Mouse (Mus musculus) lung, embryonic 15.5 days (tissue): Measurements from ENCODE around the gene Gm26657. TPM values are rescaled to one million over a fixed set of nuclear protein-coding genes. Genes with fewer than 3 reads are reported as not detected.

Source experiments
- ATAC-seq: fragments of 200-750 bp; cut with Nextera tagmentation; 2 replicates; pipeline ENCODE4 v1.8.0; 2017; ENCODE audit warnings: moderate number of reproducible peaks, borderline replicate concordance; ENCODE audit not compliant: low FRiP score, low TSS enrichment; ENCODE audit errors: extremely low read depth
- H3K27ac ChIP-seq: fragments of 300-500 bp; sonication (generic); 2 replicates; pipeline ENCODE4 v1.5.1; 2015; ENCODE audit warnings: moderate library complexity, mild to moderate bottlenecking, inconsistent platforms
- H3K27me3 ChIP-seq: fragments of 300-500 bp; sonication (generic); 2 replicates; pipeline ENCODE4 v1.6.1; 2015; ENCODE audit warnings: inconsistent platforms
- H3K36me3 ChIP-seq: fragments of 300-500 bp; sonication (generic); 2 replicates; pipeline ENCODE4 v1.6.1; 2015; ENCODE audit warnings: inconsistent platforms
- H3K4me1 ChIP-seq: fragments of 300-500 bp; sonication (generic); 2 replicates; pipeline ENCODE4 v1.6.1; 2015; ENCODE audit warnings: inconsistent platforms
- H3K4me2 ChIP-seq: fragments of 300-500 bp; sonication (generic); 2 replicates; pipeline ENCODE4 v1.6.1; 2015; ENCODE audit warnings: inconsistent platforms, mild to moderate bottlenecking, moderate library complexity
- H3K4me3 ChIP-seq: fragments of 300-500 bp; sonication (generic); 2 replicates; pipeline ENCODE4 v1.5.1; 2015; ENCODE audit warnings: mild to moderate bottlenecking, inconsistent platforms
- H3K9ac ChIP-seq: fragments of 300-500 bp; sonication (generic); 2 replicates; pipeline ENCODE4 v1.6.1; 2015; ENCODE audit warnings: inconsistent platforms
- H3K9me3 ChIP-seq: fragments of 300-500 bp; sonication (generic); 2 replicates; pipeline ENCODE4 v1.6.1; 2016; ENCODE audit warnings: inconsistent platforms
- WGBS: fragments of 180-500 bp; shearing (Covaris S2); methylation state at CpG from one replicate; pipeline ENCODE4 v1.1.7; 2015; 5-methylcytosine and 5-hydroxymethylcytosine counted together
- polyA plus RNA-seq: library from polyadenylated mRNA; unstranded; fragments of >200 nt; fragmentation: Nextera tagmentation; extraction: Ambion mirVana; gene quantifications from 2 replicates; pipeline ENCODE4 v1.2.1, GENCODE M21; 2015

Gene Gm26657
- polyA plus RNA-seq, 1 experiment from 2014 or later = not detected

DNA sequence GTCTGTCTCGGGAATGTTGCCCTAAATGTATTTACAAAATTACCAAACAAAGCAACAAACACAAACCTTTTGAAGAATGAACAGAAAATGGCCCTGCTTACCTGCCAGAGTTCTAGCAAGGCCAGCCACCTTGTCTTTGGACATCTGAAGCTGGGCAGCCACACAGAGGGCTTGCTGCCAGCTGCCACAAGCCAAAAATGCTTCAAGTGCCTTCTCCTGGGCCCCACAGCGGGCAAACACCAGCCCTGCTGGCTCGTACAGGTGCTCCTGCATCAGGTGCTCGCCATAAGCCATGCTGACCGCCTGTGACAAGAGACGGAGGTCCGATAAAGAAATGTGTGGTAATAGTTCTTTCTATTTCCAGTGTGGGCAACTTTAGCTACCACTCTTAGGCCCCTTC is 29.0 kb downstream of the Gm26657 start:
- peaks cover 92% of the 10 kb centered on the region for H3K36me3 ChIP-seq
- no peak for ATAC-seq
- no peak overlapping the region for H3K9ac ChIP-seq

DNA sequence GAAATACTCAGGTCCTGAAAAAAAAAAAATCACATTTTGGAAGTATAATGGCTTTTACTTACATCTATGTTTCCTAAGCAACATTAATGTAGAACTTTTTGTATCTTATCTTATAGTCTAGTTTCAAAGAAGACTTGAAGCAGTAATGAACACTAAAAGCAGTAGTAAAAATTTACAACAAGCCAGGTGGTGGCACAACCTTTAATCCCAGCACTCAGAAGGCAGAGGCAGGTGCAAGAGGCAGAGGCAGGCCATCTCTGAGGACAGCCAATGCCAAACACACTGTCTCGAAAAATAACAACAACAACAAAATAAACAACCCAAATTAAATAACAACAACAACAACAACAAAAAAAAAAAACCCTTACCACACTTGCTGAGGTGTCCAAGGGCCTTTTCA is 31.2 kb downstream of the Gm26657 start:
- Histone ChIP-seq H3K4me1 (no peaks in the 10 kb centered on the region), H3K4me3 (no peak overlapping the region), H3K9ac (no peak overlapping the region), H3K36me3 (peaks cover 91% of the 10 kb centered on the region), H3K27me3 (no peaks in the 10 kb centered on the region), H3K9me3 (no peaks in the 10 kb centered on the region), H3K4me2 (no peak overlapping the region), H3K27ac (no peak overlapping the region)
- whole genome bisulfite sequencing = 61% methylated on average over 1 of the region's 1 CpGs
- no peak for ATAC-seq

More for the DNA sequence above, 29.0 kb downstream of the Gm26657 start:
- Histone ChIP-seq H3K27me3 (no peaks in the 10 kb centered on the region), H3K27ac (no peak overlapping the region), H3K4me2 (no peak overlapping the region), H3K4me3 (no peak overlapping the region), H3K4me1 (no peaks in the 10 kb centered on the region), H3K9me3 (no peaks in the 10 kb centered on the region)
- 85% methylated on average over 7 of the region's 7 CpGs for WGBS

Other genes with a start within 250 kb of the Gm26657 start
- gene Actl7b, start 1.4 kb downstream of the Gm26657 start, polyA plus RNA-seq = not detected in 2 replicates
- not detected in 2 replicates for gene Actl7a, start 3.3 kb downstream of the Gm26657 start, polyA plus RNA-seq
- 34.9 and 39.2 TPM in 2 replicates for gene Elp1, start 62.3 kb downstream of the Gm26657 start, polyA plus RNA-seq
- gene Fam206a, start 62.3 kb downstream of the Gm26657 start, polyA plus RNA-seq = 15.0 and 15.6 TPM in 2 replicates
- gene Ctnnal1, start 125.1 kb downstream of the Gm26657 start, polyA plus RNA-seq = 18.4 and 21.2 TPM in 2 replicates
- 10.8 and 12.3 TPM in 2 replicates for gene Tmem245, start 207.4 kb downstream of the Gm26657 start, polyA plus RNA-seq